Mouse (Mus musculus) T-cell, adult 2 months (primary cell): ENCODE results near the gene Ppef1.

Experiments used
- DNase-seq: peaks from one replicate; pipeline ENCODE4 v3.0.0; 2022; ENCODE audit warnings: low spot score

Ppef1 gene

GRCm38 (mm10) chrX:160598055-160598454, 137.5 kb downstream of the Ppef1 start:
- DNase-seq, result no peak

- no peak for DNase-seq
Observed at GRCm38 (mm10) chrX:160592933-160593332, 142.6 kb downstream of the Ppef1 start.

GRCm38 (mm10) chrX:160590147-160590546, 145.4 kb downstream of the Ppef1 start:
- no peak for DNase-seq

- DNase-seq, result no peak
Observed at GRCm38 (mm10) chrX:160588523-160588922, 147.0 kb downstream of the Ppef1 start.

GRCm38 (mm10) chrX:160585110-160585509, 150.5 kb downstream of the Ppef1 start:
- DNase-seq, result no peak

GRCm38 (mm10) chrX:160584148-160584838, 151.3 kb downstream of the Ppef1 start:
- no peak for DNase-seq

- no peak for DNase-seq
Observed at GRCm38 (mm10) chrX:160583589-160583988, 152.0 kb downstream of the Ppef1 start.
